Mouse (Mus musculus) layer of hippocampus, adult 9-10 months (tissue): Measurements from ENCODE around the gene Txndc5.

ENCODE experiments used
- DNase-seq: peaks from one replicate; pipeline ENCODE4 v3.0.0; 2022; ENCODE audit warnings: low spot score

The Txndc5 gene

DNA sequence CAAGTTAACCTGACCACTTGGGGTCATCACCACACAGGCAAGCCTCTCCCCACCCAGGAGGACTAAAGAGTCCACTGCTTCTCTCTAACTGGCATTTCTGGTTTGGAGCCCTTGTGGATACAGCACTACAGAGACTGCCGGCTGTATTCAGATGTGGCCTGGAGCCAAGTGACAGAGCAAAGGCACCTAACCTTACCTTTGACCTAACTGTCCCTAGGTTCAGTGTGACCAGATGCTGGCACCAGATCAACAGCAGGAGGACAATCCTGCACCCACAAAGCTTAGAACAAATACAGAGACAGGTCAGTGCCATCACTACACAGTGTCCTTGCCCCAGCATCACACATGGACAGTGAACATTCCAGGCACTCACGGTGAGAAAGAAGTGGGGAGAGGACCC is 2.5 kb downstream of the Txndc5 start:
- no peak for DNase-seq

GRCm38 (mm10) chr13:38525261-38525660 is 3.4 kb downstream of the Txndc5 start:
- no peak for DNase-seq

DNA sequence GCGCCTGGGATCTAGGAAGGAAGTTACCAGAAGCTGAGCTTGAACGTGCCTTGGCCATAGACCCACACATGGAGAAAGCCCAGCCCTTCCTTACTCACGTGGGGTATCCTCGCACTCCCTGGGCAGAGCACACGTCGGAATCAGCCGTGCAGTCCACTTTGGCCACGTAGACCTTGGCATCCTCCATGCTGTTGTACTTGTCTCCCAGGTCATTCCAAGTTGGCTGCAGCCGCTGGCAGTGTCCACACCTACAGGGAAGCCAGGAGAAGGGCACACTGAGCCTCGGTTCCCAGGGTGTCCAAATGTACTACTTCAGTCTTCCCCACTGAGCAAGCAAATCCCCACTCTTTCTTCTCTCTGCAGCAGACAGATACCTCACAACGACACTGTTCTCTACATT is 5.4 kb downstream of the Txndc5 start:
- DNase-seq: no peak

- DNase-seq: no peak
These were observed 6.5 kb downstream of the Txndc5 start for GRCm38 (mm10) chr13:38522056-38522654.

- no peak for DNase-seq
These were observed 8.3 kb downstream of the Txndc5 start for GRCm38 (mm10) chr13:38520299-38520698.

- DNase-seq: no peak
These were observed 12.0 kb downstream of the Txndc5 start for GRCm38 (mm10) chr13:38516582-38516981.

DNA sequence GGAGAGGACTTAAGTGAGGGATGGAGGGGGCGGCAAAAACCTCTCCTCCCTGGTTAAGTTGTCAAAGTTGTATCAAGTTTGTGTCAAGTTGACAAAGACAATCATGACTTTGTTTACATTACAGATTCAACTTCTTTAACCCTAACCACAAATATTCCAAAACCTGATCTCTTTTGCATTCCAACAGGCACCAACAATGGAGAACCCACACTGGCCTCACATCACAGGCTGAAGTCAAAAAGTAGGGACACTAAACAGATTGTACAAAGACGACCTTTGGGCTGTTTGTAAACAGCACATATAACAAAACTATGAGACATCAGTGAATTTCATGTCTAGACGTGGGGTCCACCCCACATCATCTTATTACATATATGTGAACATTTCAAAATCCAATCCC is 12.8 kb downstream of the Txndc5 start:
- DNase-seq: no peak

- DNase-seq: no peak
These were observed 13.2 kb downstream of the Txndc5 start for GRCm38 (mm10) chr13:38515431-38515830.

DNA sequence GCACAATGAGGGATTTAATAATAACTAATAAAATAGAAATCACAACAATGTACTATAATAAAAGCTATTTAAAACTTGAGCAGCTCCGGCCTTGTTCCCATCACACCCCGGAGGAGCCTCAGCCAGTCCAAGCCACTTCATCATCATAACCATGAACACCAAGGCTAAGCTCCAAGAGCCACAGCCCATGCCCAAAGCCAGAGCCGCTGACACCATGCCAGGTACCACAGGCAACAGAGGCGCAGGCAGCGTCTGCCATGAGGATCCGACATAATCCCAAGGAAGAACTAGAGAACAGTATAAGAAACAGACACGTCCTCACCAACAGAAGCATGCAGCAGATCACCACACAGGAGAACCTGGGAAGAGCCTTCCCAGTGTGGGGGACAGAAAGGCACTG is 14.7 kb downstream of the Txndc5 start:
- no peak for DNase-seq

- DNase-seq: no peak
These were observed 16.6 kb downstream of the Txndc5 start for GRCm38 (mm10) chr13:38511979-38512378.

DNA sequence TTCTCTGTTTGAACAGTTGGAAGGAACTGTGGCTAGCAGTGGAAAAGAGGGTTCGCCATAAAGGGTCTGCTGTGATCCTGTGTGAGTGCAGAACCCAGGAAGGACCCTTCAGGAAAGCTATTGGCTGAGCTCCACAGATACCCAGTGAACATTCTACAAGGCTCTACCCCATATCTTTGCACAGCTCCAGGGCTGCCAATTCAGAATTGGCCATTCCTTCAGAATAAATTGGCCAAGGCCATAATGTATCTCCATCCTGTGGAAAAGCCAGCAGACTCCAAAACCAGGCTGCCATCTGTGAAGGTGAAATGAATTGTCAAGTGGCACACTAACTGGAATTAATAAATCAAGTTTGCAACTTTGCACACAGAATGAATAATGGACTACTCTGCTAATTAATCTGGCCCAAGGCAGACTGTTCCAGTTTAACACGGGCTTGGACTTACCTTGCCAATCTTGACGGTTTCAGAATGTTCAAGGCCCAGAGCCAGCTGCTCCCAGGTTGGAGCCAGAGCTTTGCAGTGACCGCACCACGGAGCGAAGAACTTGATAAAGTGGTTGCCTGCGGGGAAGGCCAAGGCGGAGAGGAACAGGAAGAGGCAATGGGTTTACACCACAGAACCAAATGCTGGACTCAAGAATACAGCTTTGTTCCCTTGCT is 18.8 kb downstream of the Txndc5 start:
- DNase-seq: no peak

- no peak for DNase-seq
These were observed 21.7 kb downstream of the Txndc5 start for GRCm38 (mm10) chr13:38506936-38507335.

DNA sequence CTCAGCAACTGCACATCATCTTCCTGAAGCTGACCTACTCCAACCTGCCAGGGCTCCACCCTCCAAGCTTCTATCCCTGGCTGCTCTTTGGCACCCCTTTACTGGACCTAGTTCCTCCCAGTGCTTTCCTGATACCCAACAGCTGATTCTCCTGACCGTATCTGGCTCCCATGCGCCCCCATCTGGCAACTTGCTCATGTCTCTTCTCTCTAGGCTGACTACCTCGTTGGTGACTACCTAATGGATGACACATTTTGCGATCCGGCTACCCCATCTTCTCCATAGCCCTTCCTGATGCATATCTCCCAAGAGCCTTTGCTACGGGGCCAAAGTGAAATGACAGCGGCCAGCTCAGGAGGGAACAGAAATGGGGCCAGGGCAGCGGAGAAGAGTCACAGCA is 22.3 kb downstream of the Txndc5 start:
- no peak for DNase-seq

DNA sequence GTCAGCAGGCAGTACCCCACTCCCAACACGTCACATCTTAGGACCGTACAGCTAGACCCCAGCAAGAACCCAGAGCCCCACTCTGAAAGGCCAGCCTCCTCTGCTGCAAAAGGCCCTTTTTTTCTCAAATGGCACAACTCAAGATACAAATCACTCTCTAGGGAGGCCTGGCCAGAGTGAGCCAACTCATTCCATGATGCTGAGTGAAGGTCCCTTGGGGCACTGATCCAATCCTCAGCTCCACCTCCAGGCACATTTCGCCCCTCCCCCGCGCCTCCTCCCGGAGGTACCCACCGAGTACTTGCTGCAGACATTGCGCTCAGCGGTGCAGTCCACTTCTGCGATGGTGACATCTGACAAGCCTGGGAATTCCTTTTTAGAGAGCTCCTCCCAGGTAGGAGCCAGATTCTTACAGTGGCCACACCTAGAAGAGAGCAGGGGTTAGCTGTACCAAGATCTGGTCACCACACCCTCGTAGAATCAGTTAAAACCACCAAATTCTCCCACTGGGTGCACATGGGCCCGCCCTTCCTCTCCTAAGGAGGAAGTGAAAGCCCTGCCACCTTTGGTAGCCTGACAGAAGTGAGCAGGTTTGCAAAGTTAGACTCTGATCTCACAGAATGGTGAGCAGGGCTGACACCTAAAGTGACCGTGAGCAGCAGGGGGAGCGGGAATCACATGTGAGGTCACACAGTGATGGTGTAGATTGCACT is 25.3 kb downstream of the Txndc5 start:
- no peak for DNase-seq

DNA sequence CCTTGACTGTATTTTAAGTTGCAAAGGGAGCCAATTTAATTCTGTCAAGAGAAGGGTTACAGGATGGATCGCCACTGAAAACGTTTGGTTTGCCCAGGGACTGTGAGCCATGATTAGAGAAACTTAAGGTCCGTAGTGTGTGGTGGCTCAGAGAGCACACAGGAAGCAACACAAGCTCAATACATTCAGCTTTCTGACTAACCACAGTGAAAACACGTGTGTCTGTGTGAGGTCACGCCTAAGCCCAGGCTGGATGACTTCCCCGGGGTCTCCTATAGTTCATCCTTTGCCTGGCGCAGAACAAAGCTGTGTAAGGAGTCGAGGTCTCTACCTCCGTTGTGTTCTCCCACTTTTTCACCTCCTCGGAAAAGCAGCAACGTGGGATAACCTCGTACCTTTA is 27.3 kb downstream of the Txndc5 start:
- DNase-seq: no peak

GRCm38 (mm10) chr13:38496715-38497114 is 31.9 kb downstream of the Txndc5 start:
- DNase-seq: no peak

GRCm38 (mm10) chr13:38486767-38487166 is 41.9 kb downstream of the Txndc5 start:
- DNase-seq: no peak

DNA sequence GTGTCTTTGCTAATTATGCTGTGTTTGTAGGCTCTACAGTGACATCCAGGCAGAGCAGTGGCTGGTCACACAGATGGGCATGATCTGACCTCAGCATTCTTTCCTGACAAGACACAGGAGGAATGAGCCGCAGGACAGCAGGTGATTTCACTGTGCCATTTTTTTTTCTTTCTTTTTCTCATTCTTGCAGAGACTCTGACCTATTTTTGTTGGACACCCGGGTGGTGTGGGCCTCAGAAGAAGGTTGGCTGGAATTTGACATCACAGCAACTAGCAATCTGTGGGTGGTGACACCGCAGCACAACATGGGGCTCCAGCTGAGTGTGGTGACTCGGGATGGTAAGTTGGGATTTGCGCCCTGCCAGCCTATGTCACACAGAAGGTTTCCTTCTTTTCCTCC is 43.9 kb downstream of the Txndc5 start:
- DNase-seq: no peak

- no peak for DNase-seq
These were observed 47.6 kb downstream of the Txndc5 start for GRCm38 (mm10) chr13:38481021-38481420.

DNA sequence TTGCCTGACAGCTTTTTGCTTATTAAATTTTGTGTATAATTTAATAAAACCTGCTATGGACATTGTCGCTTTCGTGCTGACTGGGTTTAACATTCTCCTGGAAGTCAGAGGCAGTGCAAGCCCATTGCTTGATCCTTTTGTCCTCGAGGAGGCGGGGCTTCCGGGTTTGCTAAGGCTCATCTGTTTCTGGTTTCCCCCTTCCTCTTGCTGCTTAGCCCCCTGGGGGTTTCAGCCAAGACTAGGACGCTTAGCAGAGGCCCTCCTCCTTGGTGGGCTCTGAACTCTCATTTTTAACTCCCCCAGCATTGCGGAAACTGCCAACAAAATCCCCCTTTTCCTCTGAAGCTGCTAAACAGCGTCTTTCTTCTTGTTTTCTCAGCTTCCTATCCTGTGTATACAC is 51.7 kb downstream of the Txndc5 start:
- DNase-seq: no peak

- DNase-seq: no peak
These were observed 55.1 kb downstream of the Txndc5 start for GRCm38 (mm10) chr13:38473497-38473896.

- no peak for DNase-seq
These were observed 56.0 kb downstream of the Txndc5 start for GRCm38 (mm10) chr13:38472636-38473035.

GRCm38 (mm10) chr13:38470882-38471281 is 57.7 kb downstream of the Txndc5 start:
- no peak for DNase-seq

- no peak for DNase-seq
These were observed 65.2 kb downstream of the Txndc5 start for GRCm38 (mm10) chr13:38463410-38463809.
